Mouse (Mus musculus) ES-E14 (cell line): ENCODE measurements at regions not wholly inside any gene's neighbourhood (a gene's known extent, or its start where the extent isn't known, plus 50 kb on each side); places are given as distances from the start of the nearest gene placed in this dataset.

ENCODE experiments used
- CHD2 ChIP-seq: IDR thresholded peaks from 2 replicates; pipeline ENCODE4 v1.6.1; 2014; ENCODE audit warnings: mild to moderate bottlenecking, low read depth, low read length, inconsistent platforms
- HCFC1 ChIP-seq: IDR thresholded peaks from 2 replicates; pipeline ENCODE4 v1.6.1; 2012; ENCODE audit warnings: low read length, inconsistent platforms, borderline replicate concordance; ENCODE audit not compliant: insufficient read depth
- MAFK ChIP-seq: IDR thresholded peaks from 2 replicates; pipeline ENCODE4 v1.6.1; 2014; ENCODE audit warnings: mild to moderate bottlenecking, low read depth, low read length, inconsistent platforms; ENCODE audit not compliant: insufficient read depth
- ZNF384 ChIP-seq: IDR thresholded peaks from 2 replicates; pipeline ENCODE4 v1.6.1; 2012; ENCODE audit warnings: low read depth, low read length, inconsistent platforms

- no peak for TF ChIP-seq ZNF384
- TF ChIP-seq MAFK = no peak
- no peak for TF ChIP-seq CHD2
- TF ChIP-seq HCFC1 = no peak
Observed at GRCm38 (mm10) chr1:50770211-50770610, 130.2 kb upstream of the Tmeff2 start.
